Mouse (Mus musculus) ES-Bruce4 (cell line): ENCODE measurements around the gene Fsd2. TPM values are rescaled to one million over a fixed set of nuclear protein-coding genes. Genes with fewer than 3 reads are reported as not detected.

Experiments
- H3K27ac ChIP-seq: 2 replicates; pipeline ENCODE4 v1.5.1; 2012; ENCODE audit warnings: low read length, inconsistent platforms; ENCODE audit not compliant: insufficient read depth
- H3K27me3 ChIP-seq: 2 replicates; pipeline ENCODE4 v1.6.1; 2012; ENCODE audit warnings: mild to moderate bottlenecking, low read length, inconsistent platforms; ENCODE audit not compliant: control insufficient read depth, poor library complexity, insufficient read depth, severe bottlenecking
- H3K36me3 ChIP-seq: 2 replicates; pipeline ENCODE4 v1.6.1; 2012; ENCODE audit warnings: inconsistent platforms, mild to moderate bottlenecking, low read length, moderate library complexity; ENCODE audit not compliant: control insufficient read depth, poor library complexity, insufficient read depth, severe bottlenecking
- H3K4me1 ChIP-seq: one replicate; pipeline ENCODE4 v1.8.1; 2011; ENCODE audit warnings: low read length; ENCODE audit not compliant: control insufficient read depth, insufficient read depth
- H3K4me3 ChIP-seq: 2 replicates; pipeline ENCODE4 v1.5.1; 2011; ENCODE audit warnings: low read depth, mild to moderate bottlenecking, low read length
- H3K9ac ChIP-seq: 2 replicates; pipeline ENCODE4 v1.6.1; 2012; ENCODE audit warnings: low read depth, mild to moderate bottlenecking, inconsistent platforms; ENCODE audit not compliant: poor library complexity, severe bottlenecking
- H3K9me3 ChIP-seq: replicated peaks from 2 replicates; pipeline ENCODE4 v1.6.1; 2012; ENCODE audit warnings: mild to moderate bottlenecking, low read length, inconsistent platforms; ENCODE audit not compliant: control insufficient read depth, poor library complexity, insufficient read depth, severe bottlenecking
- CTCF ChIP-seq: IDR thresholded peaks from one replicate; pipeline ENCODE4 v1.8.1; 2011; ENCODE audit warnings: low read depth, low read length
- EP300 ChIP-seq: IDR thresholded peaks from 2 replicates; pipeline ENCODE4 v1.6.1; 2011; ENCODE audit warnings: low read depth, low read length; ENCODE audit not compliant: insufficient read depth
- POLR2A ChIP-seq: IDR thresholded peaks from one replicate; pipeline ENCODE4 v1.8.1; 2011; ENCODE audit warnings: low read length; ENCODE audit not compliant: insufficient read depth
- polyA plus RNA-seq: library from polyadenylated mRNA; stranded (reverse); fragments of >200 nt; gene quantifications from 2 replicates; pipeline ENCODE4 v1.2.4, GENCODE M21; 2011; ENCODE audit warnings: low read depth; ENCODE audit not compliant: missing spikeins, insufficient read depth, insufficient read length

Fsd2 gene
- polyA plus RNA-seq, 1 experiment, result not detected

DNA sequence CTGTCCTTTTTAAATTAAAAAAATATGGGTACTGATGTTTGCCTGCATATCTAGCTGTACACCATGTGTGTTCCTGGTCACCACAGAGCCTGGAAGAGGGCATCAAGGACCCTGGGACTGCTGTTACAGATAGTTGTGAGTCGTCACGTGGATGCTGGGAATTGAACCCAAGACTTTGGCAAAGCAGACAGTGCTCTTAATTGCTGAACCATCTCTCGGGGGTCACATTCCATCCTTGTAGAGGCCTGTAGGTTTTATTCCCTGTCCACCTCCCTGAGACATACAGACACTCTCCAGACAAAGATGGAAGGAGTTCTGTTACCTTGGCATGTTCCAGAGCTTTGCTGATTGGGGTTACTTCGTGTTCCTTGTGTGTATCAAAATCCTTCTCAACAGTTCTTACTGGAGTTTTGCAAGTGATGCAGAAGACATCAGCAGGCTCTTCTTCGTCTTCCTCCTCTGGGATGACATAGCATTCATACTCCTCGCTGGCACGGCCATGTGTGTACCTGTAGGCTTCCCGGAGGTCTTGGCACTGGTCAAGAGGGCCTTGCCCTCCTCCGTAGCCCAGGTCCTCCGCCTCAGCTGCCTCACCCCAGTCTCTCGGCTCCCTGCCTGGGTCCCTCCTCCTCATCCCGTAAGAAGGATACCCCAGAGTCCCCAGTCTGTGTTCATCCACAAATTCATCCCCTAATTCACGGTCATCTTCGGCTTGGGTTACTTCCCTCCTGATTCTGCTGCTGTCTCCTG is 7.3 kb downstream of the Fsd2 start:
- H3K9me3 ChIP-seq, result no peaks in the 10 kb centered on the region
- H3K27ac ChIP-seq, result no peak overlapping the region
- H3K4me1 ChIP-seq, result no peaks in the 10 kb centered on the region
- no peak overlapping the region for H3K4me3 ChIP-seq
- H3K27me3 ChIP-seq, result no peaks in the 10 kb centered on the region
- TF ChIP-seq POLR2A, result no peak
- TF ChIP-seq CTCF, result no peak
- TF ChIP-seq EP300, result no peak
- H3K36me3 ChIP-seq, result no peaks in the 10 kb centered on the region
- no peak overlapping the region for H3K9ac ChIP-seq

DNA sequence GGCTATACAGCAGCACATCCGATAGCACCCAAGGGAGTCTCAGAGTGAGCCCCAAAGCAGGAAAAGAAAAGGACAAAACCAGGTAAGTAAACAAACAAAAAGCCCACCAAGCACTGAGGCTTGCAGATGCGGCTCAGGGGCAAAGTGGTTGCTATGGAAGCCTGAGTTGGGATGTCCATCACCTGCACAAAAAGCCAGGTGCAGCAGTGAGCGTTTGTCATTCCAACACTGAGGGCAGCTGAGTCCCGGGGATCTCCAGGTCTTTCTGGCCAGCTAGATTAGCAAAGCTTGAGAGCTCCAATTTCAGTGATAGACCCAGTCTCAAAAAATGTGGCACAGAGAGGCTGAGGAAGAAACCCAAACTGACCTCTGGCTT is 8.8 kb downstream of the Fsd2 start:
- Histone ChIP-seq H3K36me3 (no peaks in the 10 kb centered on the region), H3K27ac (no peak overlapping the region), H3K4me1 (no peaks in the 10 kb centered on the region), H3K9me3 (no peaks in the 10 kb centered on the region), H3K27me3 (no peaks in the 10 kb centered on the region), H3K9ac (no peak overlapping the region), H3K4me3 (no peak overlapping the region)
- TF ChIP-seq EP300 (no peak), CTCF (no peak), POLR2A (no peak)

DNA sequence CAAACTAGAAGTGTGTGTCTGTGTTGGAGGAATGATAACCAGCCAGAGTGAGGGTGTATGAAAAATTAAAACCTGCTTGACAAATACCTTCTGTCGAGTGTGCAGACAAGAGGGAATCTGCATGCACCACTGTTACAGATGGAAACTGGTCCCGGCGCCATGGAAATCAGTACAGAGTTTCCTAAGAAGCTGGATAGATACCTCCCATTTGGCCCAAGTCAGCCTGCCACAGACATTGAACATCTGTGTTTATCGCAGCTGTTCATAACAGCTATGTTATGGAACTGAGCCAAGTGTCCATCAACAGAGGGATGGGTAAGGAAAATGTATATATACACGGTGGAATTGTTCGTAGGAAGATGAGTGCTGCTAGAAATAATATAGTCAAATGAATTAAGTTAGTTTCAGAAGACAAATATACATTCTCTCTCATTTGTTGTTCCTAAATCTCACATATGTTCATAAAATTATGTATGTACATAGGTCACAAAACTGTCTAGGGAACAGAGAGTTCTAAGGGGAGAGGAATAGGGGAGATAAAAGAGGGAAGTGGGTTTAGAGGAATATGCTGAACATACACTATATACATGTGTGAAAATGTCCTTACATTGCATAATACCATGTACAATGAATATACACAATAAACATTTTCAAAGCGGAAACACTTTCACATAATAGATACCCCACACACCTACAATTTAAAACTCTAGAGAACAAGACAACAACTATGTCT is 9.3 kb downstream of the Fsd2 start:
- Histone ChIP-seq H3K4me1 (no peaks in the 10 kb centered on the region), H3K27ac (no peak overlapping the region), H3K27me3 (no peaks in the 10 kb centered on the region), H3K9me3 (no peaks in the 10 kb centered on the region), H3K9ac (no peak overlapping the region), H3K36me3 (no peaks in the 10 kb centered on the region), H3K4me3 (no peak overlapping the region)
- TF ChIP-seq CTCF, result no peak
- TF ChIP-seq EP300, result no peak
- TF ChIP-seq POLR2A, result no peak

DNA sequence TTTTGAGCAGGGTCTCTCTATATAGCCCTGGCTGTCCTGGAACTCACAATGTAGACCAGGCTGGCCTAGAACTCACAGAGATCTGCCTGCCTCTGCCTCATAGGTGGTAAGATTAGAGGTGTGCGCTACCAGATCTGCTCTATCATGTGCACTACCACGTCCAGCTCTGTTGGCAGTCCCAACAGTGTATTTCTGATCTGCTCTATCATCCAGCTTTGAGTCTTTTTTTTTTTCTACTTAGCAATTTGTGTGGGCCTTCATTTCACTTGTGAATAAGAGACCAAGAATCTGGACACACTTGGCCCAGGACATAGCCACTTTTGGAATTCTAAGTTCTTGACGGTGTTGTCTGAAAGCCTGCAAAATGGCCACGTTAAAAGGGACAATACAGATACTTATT is 9.9 kb downstream of the Fsd2 start:
- TF ChIP-seq EP300, result no peak
- TF ChIP-seq CTCF, result no peak
- TF ChIP-seq POLR2A, result no peak
- H3K4me3 ChIP-seq, result no peak overlapping the region
- H3K9ac ChIP-seq, result no peak overlapping the region
- no peak overlapping the region for H3K27ac ChIP-seq
- no peaks in the 10 kb centered on the region for H3K4me1 ChIP-seq
- no peaks in the 10 kb centered on the region for H3K36me3 ChIP-seq
- no peaks in the 10 kb centered on the region for H3K9me3 ChIP-seq
- no peaks in the 10 kb centered on the region for H3K27me3 ChIP-seq

DNA sequence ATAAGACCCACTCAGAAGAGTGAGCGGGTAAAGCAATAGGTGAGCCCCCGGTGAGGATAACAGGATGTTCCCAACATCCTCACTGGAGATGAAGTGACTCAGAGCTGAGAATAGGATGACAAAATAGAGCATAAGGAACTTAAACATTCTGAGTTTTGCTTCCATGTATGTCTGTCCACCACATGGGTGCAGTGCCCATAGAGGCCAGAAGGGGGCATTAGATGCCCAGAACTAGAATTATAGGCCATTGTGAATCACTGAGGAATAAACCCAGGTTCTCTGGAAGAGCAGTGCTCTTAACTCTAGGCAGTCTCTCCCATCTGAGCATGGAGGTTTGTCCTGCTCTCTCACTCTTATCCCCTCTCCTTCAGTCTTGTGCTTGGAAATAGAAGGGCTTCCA is 12.4 kb downstream of the Fsd2 start:
- TF ChIP-seq POLR2A (no peak), CTCF (peak; percentile 20), EP300 (no peak)
- H3K9me3 ChIP-seq, result no peaks in the 10 kb centered on the region
- H3K36me3 ChIP-seq, result no peaks in the 10 kb centered on the region
- no peaks in the 10 kb centered on the region for H3K4me1 ChIP-seq
- no peaks in the 10 kb centered on the region for H3K27me3 ChIP-seq
- no peak overlapping the region for H3K4me3 ChIP-seq
- H3K9ac ChIP-seq, result no peak overlapping the region
- H3K27ac ChIP-seq, result no peak overlapping the region

DNA sequence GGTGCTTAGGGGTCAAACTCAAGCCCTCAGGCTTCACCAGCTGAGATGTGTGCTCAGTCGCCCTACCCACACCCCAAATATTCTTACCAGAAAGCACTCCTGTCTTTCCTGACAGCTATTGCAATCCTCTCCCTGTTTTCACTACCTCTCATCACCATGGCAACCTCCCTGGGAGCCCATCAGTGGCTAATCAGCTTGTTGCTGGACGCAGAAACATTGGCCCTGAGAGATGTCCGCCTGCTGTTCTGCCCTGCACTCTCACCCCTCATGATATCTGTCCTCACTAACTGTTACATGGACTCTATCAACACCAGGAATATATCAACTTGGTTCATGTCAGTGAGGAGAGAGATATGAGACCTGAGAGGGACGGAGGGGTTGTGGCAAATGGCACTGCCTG is 13.2 kb downstream of the Fsd2 start:
- Histone ChIP-seq H3K4me1 (no peaks in the 10 kb centered on the region), H3K9me3 (no peaks in the 10 kb centered on the region), H3K9ac (no peak overlapping the region), H3K36me3 (no peaks in the 10 kb centered on the region), H3K4me3 (no peak overlapping the region), H3K27ac (no peak overlapping the region), H3K27me3 (no peaks in the 10 kb centered on the region)
- no peak for TF ChIP-seq POLR2A
- TF ChIP-seq CTCF, result no peak
- no peak for TF ChIP-seq EP300
